Mouse (Mus musculus): Measurements from ENCODE around the gene Nck2.

Gene Nck2

DNA sequence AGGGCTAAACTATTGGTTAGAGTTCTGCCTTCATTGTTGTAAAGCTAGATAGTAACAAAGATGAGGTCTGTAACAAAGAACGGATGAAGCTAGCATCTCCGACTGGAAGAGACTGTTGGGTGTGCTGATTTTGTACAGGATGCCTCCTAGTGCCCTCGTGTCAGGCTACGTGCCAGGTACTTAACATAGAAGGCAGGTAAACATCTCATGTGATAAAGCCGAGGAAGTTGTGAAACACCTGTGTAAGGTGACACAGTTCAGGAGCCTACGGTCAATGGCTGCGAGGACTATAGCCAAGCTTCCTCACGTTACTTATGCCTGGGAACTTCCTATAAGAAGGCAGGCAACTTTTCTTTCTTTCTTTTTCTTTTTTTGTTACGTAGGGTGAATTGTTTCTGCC is at the start of gene Nck2:
Nck2 (plus strand) TSS at position 49 of the 400 bp plus-strand sequence.
- no peak for DNase-seq (ENCODE audit: low spot score)

DNA sequence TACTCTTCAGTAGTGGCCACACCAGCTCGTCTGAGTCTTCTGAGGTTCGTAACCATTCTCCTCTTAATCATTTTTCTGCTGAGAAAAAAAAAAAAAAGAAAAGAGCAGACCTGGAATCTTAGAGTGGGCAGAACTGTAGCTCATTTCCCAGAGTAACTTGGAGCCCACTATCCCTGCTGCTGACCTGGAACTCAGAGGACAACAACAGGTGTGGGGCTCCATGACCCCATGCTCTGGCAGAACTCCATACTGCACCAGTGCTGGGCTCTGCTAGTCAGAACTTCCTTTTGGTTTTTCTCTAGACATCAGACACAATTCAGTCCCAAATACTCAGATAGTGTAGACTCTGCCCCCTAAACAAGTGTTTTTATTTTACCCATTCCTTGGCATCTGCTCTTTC is 49.3 kb upstream of the Nck2 start:
- no peak for DNase-seq (ENCODE audit: low spot score)

DNA sequence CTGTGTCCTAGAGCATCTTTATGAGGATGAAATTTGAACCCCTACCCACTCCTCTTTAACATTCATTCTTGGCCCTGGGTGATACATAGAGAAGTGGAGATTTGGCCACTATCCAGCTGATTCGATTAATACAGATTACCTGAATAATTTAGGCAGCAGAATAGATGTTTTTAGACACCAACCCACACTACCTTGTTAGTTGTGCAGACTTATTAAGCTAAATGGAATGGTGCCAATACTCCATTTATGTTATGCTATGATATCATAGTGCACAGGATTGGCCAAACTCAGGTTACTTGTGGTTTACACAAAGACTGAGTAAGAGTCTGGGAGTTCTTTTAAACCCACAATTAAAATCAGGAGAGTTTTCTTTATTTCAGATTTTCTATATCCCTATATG is 48.6 kb upstream of the Nck2 start:
- DNase-seq (ENCODE audit: low spot score), result no peak

DNA sequence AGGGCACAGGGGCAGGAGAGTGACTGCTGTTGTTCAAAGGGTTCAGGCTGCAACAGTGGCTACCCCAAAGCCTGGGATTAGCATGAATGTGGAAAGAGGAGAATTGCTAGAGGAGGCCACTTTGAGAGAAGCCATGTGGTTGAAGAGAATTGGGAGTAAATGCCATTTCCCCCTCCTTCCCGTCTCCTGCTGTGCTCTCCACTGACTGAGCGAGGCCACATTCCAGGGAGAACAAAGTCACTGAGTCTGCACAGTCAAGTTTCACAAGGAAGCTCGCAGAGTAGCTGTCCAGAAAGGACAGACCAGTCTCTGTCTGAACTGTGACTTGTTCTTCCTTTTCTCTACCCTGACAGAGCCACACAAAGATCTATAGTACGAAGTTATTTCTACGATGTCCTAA is 47.9 kb upstream of the Nck2 start:
- DNase-seq (ENCODE audit: low spot score), result no peak

DNA sequence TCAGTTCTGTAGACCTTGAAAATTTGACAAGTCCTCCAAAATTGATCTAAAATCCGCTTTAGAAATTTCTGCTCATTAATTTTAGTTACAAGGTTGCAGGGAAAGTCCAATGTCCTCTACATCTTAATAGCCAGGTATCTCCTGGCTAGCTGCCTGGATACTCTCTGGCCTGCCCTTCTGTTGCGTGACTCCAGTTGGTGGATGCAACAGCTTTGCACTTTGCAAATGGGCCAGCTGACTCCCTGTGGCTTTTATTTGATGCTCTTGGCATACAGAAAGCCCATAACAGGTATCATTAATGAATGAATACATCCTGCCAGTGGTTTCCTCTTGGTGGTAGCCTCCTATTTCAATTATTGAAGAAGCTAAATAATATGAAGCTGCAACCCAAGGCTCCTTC is 47.3 kb upstream of the Nck2 start:
- no peak for DNase-seq (ENCODE audit: low spot score)

DNA sequence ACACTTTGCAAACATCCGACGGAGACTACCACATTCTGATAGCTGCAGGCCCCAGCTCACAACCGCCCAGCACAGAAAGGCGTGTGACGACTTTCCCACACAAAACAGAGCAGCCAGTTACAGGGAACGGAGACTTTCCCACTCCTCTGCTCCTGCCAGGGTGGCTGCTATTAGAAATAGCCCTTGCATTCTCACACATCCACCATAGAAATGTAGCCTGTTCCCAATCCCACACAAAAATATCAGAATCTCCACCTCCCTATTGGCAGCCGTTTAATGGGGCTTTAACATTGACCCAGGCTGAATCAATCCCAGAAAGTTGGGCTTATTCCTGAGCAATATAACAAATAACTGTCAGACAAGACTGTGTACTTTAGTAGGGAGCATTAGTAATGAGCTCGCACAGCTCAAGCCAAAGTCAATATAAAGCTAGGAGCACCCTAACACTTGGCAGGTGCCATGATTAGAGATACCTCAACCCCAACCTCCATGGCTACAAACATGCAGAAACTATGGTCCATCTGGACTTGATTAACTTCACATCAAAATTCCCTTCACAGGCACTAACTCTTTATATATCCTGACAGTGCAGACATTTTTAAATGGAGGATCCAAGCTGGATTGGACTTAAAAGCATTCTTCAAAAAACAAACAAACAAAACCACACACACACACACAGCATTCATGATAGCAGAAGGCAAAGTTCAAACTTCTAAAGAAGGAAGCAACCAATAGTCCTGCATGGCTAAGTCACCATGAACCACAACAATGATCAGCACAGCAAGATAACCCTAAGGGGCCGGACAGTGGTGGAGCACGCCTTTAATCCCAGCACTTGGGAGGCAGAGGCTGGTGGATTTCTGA is 45.4 kb upstream of the Nck2 start:
- DNase-seq (ENCODE audit: low spot score), result no peak

DNA sequence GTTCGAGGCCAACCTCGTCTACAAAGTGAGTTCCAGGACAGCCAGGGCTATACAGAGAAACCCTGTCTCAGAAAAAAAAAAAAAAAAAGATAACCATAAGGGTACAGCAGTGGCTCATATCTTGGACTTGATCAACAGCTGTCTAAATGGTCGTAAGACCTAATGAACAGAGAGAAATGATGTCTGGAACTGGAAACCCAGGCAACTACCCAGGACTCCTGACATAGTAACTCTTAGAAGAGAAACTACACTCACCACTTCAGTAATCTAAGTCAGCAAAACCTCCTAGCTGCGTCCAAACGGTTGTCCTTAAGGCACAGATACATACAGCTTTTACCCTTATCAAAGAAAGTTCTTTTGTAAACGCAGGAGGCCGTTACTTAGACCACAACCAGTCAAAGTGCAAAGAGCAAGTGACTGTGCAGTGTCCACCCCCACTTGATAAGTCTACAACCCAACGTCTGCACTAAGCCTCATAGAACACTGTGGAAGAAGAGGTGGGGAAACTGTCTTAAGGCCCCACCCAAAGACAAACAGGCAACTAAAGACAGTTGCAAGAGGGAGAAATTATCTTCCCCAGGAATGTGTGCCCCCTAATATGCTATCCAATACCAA is 44.7 kb upstream of the Nck2 start:
- DNase-seq (ENCODE audit: low spot score), result no peak

DNA sequence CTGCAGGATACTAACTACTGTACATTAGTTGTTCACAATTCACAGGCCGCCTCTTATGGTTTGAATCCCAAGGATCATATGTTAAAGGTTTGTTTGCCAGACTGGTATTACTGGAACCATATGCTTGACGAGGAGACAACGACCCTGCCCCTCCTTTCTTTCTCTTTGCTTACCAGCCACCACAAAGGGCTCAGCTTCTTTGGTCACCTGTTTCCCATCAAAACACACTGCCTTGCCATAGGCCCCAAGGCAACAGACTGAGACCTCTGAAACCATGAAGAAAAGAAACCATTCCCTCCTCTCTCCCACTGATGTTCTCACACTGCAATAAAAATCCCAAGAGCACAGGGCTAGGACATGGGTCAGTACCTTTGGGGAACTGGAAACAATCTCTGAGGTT is 43.7 kb upstream of the Nck2 start:
- DNase-seq (ENCODE audit: low spot score), result no peak

DNA sequence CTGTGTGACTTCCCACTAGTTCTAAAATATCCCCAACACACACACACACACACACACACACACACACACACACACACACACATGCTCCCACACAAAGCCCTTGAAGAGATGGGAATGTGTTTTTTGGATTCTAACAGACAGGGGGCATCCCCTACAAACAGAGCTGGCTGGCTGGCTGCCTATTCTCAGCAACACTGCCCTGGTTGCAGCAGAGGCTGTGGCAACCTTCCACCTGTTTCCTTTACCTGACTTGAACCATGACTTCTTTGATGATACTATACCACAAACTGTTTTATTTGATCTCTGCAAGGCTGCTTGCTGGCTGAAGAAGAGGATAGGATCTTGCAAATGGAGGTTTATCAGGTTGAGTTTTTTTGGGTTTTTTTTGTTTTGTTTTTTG is 41.0 kb upstream of the Nck2 start:
- DNase-seq (ENCODE audit: low spot score), result no peak

DNA sequence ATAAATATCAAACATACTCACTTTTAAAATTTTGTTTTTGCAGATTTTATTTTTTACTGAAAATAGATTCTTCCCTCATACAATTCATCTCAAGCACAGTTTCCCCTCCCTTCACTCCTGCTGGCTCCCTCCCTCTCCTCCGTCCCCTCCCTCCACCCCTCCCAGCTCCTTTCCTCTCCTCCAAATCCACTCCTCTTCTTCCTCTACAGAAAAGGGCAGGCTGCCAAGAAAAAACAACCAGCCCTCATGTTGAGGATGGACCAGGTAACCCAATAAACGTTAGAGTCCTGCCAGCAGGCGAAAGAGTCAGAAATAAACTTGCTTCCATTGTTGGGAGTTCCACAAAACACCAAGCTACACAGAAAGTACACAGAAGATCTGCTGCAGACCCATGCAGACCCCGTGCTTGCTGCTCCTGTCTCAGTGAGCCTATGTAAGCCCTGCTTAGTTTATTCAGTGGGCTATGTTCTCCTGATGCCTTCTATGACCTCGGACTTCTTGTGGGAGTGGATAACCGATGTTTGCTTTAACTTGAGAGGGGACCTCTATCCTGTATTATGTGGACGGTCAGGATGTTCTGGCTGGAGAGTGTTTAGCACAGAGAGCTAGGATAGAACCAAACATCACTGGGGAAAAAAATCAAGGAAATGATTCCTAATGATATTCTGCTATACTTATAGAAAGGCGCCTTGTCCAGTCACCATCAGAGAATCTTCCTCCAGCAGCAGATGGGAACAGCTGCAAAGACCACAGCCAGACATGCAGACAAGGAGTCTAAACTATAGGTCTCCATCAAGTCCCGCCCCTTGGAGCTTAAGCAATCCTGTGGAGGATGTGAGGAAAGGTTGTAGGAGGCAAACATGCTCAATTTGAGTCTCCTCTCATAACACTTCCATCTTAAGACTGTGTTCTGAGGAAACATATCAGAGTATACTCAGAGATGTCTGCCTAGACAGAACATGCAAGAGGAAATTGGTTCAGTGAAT is 39.4 kb upstream of the Nck2 start:
- DNase-seq (ENCODE audit: low spot score), result no peak

DNA sequence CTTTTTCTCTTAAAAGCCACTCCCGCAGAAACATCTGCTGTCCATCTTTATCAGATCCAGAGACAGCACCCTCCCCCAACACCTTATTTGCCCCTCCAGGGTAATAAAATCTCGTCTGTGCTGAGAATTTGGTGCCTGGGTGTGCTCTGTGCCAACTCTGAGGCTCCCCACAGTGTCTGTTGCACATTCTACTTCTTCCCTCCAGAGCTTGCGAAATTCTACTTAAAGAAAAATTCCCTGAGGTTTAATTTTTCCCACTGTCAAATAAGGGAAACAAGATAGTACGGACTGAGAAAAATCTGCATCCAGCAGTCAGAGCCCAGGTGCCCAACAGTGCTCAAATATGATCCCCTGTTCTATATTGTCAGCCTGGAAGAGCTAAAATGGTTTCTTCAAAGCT is 35.4 kb upstream of the Nck2 start:
- no peak for DNase-seq (ENCODE audit: low spot score)

DNA sequence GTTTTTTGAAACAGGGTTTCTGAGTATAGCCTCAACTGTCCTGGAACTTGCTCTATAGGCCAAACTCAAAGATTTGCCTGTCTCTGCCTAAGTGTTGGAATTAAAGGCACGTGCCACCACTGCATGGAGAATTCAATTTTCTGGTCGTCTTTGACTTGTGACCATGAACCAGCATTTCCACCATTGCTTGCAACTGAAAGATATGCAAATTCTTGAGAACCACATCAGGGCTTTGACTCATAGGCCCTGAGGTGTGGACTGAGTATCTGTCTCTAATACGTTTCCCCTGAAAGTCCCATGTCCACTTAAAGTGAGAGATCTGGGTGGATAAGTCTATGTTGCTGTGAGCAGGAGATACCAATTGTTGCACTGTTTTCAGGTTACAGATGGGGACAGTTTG is 31.6 kb upstream of the Nck2 start:
- DNase-seq (ENCODE audit: low spot score), result no peak

DNA sequence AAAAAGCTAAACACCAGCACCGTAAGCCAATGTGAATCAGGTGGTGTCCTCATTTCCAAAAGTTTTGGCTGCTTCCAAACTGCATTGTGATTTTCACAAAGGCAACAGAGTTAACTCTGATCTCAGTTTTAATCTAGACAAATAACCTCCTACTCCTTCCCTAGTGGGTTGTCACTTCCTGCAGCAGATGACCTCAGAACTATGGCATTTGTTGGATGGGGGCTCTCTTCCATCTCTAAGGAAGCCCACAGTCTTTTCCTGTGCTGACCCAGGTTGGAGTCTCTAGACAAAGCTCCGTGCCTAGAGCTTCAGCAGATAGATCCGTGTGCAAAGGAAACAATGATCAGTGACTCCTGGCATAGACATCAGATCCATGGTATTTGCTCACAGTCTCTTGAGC is 31.1 kb upstream of the Nck2 start:
- no peak for DNase-seq (ENCODE audit: low spot score)

DNA sequence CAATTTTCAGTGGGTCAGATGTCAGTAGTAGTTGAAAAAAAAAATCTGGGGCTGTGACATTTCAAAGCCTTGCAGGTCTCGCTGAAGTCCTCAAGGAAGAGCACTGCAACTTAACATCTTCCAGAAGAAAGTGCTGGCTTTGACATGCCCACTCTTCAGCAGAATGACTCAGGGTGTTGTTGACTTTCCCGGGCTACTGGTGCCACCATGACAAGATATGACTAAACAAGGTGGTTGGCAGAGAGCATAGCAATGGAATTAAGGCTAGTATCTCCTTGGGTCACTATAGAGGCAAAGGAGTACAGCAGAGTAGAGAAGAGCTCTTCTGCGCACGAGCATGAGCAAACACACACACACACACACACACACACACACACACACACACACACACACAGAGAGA is 30.6 kb upstream of the Nck2 start:
- no peak for DNase-seq (ENCODE audit: low spot score)

DNA sequence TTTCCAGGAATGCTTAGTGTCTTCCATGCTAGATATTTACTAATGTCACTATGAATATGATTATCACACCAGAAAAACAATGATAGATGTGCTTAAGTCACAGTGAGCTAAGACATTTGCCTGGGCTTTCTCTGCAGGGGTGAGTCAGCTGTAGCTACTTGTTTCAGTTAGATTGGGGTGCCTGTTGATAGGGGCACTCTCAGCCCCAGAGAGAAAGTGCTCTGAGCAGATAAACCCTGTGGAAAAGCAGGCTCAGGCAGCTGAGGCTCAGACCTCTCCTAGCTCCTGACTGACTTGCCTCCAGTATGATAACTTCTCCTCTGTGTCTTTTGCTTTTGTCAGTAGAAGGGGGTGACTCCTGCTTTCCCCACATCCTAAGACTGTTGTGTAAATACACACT is 30.2 kb upstream of the Nck2 start:
- DNase-seq (ENCODE audit: low spot score), result no peak

DNA sequence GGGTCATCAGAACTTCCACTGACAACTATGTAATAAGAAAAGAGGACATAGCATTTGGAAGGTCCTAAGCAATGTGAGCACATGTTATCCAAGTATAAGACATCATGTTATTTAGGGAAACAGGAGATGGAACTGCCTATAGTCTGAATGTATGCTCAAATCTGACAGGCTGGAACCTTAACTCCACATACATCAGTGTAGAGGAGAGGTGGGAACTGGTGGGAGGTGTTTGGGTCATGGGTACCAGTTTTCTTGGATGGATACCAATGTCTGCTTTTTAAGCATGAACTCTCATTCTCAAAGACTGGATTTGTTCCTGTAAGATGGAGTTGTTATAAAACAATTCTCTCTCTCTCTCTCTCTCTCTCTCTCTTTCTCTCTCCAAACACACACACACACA is 29.4 kb upstream of the Nck2 start:
- DNase-seq (ENCODE audit: low spot score), result no peak

DNA sequence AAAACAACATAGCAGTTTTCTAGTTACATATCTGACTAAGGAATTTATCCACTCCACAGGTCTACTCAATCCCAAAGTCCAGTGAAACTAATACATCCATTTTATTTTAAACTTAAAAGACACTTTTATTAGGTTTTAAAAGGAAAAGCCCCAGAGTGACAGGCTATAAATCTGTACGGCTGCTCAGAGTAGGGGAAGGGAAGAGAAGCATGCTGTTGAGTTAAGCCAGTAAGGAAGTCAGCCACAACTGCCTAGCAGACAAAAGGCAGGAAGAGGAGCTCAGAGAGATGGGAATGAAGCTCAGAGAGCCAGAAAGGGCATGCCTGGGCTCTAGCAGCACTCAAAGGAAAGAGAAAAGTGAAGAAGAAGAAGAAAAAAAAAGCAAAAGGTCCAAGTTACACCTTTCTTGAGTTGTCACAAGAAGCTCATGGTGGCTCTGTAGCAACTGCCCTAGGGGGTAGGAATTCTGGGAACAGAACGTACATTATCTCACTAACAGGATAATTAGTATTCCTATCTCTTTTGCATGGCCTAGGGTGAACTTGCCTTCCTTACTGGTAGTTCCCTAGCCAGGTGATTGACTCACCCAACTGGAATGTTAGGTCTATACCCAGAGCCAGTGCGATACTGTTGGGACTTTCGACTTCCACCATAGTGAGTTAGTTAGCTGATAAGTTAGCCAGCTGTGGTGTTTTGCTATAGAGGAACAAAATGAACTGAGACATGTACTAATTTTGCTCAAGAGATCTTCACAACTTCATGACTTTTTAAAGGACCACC is 21.2 kb upstream of the Nck2 start:
- no peak for DNase-seq (ENCODE audit: low spot score)

DNA sequence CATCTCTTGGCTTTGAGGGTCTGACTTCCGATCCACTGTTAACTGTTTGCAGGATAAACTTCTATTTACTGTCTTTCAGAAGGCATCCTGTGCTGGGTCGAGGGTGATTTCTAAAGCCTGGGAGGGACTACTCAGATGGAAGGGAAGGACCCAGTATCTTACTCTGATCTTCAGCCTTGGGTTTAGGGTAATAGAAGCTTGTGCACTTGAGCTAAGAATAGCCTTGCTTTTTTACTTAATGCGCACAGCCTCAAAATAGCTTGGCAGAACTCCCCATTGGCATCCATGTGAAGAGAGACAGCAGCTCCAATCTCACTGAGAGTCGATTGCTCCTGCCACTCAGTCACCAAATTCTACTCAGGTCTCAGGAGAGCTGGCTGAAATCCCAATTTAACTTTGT is 17.9 kb upstream of the Nck2 start:
- DNase-seq (ENCODE audit: low spot score), result peak; percentile 24

DNA sequence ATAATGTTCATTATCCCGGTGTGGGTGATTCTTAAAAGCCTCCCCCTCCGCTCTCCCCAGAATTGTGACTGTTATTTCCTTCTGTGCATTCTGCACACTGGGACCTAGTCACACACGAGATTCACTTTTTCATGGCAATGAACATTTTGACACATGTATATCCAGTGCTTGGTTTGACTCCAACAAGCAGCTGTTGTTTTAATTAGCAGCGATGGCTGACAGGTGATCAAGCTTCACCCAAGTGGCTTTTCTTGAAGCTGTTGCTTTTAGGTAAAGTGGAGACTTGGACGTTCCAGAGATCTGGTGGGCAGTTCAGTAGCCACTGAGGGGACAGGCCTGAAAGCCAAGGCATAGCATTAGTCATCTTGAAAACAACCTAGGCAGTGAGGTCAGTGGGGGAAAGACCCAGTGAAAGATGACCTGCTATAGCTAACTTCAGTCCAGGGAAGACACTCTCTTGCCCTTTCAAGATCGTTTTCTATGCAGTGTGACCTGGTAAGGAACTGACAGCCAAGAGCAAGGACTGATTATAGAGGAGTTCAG is 17.3 kb upstream of the Nck2 start:
- DNase-seq (ENCODE audit: low spot score), result no peak

DNA sequence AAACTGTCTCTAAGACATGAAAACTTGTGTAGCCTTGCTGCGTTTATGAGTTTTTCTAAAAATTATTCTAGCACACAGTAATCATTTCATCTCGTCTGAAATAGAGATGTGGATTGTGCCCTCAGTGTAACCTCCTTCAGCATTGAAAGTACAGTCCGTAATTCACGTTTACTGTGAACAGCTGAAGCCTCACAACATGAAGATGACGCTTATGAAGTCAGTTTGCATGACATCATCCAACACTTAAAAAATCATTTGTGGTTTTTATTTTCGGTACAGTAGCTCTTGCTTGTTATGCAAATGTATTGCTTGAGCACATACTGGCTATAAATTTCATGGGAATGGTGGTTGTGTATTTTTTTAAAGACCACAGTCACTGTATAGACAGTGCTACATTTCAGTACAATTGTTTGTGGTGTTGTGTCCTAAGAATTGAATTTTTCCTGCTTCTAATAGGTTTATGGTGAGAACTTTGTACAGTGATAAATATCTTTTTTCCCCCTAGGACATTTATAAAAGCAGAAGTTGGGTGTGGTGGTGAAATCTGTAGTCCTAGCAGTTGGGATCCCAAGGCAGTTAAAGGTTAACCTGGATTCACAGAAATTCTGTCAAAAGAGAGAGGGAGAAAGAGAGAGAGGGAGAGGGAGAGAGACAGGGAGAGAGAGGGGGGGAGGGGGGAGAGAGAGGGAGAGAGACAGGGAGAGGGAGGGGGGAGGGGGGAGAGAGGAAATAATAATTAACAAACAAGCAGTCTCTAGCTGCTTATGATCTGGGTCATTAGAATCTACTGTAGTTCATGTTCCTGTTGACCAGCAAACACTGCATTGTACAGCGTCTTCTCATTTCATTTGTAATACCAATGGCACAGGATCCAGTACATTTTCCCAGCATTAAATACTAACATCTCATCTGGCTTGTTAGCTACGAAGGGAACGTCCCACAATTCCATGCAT is 14.2 kb upstream of the Nck2 start:
- no peak for DNase-seq (ENCODE audit: low spot score)

Data from layer of hippocampus, adult 11-12 months (tissue).